Mouse (Mus musculus) intestine, postnatal 0 days (tissue): Measurements from ENCODE around the gene Mapk7. TPM values are rescaled to one million over a fixed set of nuclear protein-coding genes. Genes with fewer than 3 reads are reported as not detected.
A peak's percentile ranks its signal among the peaks of the same experiment; 100 is the strongest.

ENCODE experiments used
- ATAC-seq: fragments of 200-750 bp; cut with Nextera tagmentation; 2 replicates; pipeline ENCODE4 v1.8.0; 2017; ENCODE audit warnings: mild to moderate bottlenecking, moderate TSS enrichment, moderate library complexity
- H3K27ac ChIP-seq: fragments of 300-500 bp; sonication (generic); 2 replicates; pipeline ENCODE4 v1.5.1; 2014; ENCODE audit warnings: mild to moderate bottlenecking, low read depth, low read length, moderate library complexity
- H3K27me3 ChIP-seq: fragments of 300-500 bp; sonication (generic); replicated peaks from 2 replicates; pipeline ENCODE4 v1.6.1; 2014; ENCODE audit warnings: low read length, mixed read lengths; ENCODE audit not compliant: control insufficient read depth, insufficient read depth
- H3K36me3 ChIP-seq: fragments of 300-500 bp; sonication (generic); 2 replicates; pipeline ENCODE4 v1.6.1; 2014; ENCODE audit warnings: mild to moderate bottlenecking, moderate library complexity; ENCODE audit not compliant: control insufficient read depth, insufficient read depth
- H3K4me1 ChIP-seq: fragments of 300-500 bp; sonication (generic); replicated peaks from 2 replicates; pipeline ENCODE4 v1.6.1; 2014; ENCODE audit warnings: antibody characterized with exemption, low read length, mixed read lengths; ENCODE audit not compliant: control insufficient read depth, insufficient read depth
- H3K4me2 ChIP-seq: fragments of 300-500 bp; sonication (generic); replicated peaks from 2 replicates; pipeline ENCODE4 v1.6.1; 2014; ENCODE audit warnings: low read depth, mild to moderate bottlenecking, moderate library complexity
- H3K4me3 ChIP-seq: fragments of 300-500 bp; sonication (generic); 2 replicates; pipeline ENCODE4 v1.5.1; 2014; ENCODE audit warnings: low read depth, low read length
- H3K9ac ChIP-seq: fragments of 300-500 bp; sonication (generic); 2 replicates; pipeline ENCODE4 v1.6.1; 2014; ENCODE audit warnings: mild to moderate bottlenecking, low read depth, low read length
- H3K9me3 ChIP-seq: fragments of 300-500 bp; sonication (generic); 2 replicates; pipeline ENCODE4 v1.6.1; 2016; ENCODE audit warnings: mixed run types; ENCODE audit not compliant: control insufficient read depth
- CTCF ChIP-seq: sonication (generic); IDR thresholded peaks from 2 replicates; pipeline ENCODE4 v1.5.1; 2016; ENCODE audit warnings: low read depth, mild to moderate bottlenecking, control low read depth, antibody characterized with exemption, moderate library complexity
- WGBS: fragments of 180-500 bp; shearing (Covaris S2); extraction: QIAGEN DNeasy Blood & Tissue Kit; methylation state at CpG from one replicate; pipeline ENCODE4 v1.1.7; 2014; 5-methylcytosine and 5-hydroxymethylcytosine counted together
- polyA plus RNA-seq: library from polyadenylated mRNA; unstranded; fragments of >200 nt; fragmentation: Nextera tagmentation; extraction: Ambion mirVana; gene quantifications from 2 replicates; pipeline ENCODE4 v1.2.1, GENCODE M21; 2015

Mapk7 gene
- polyA plus RNA-seq, 1 experiment from 2014 or later: 14.5 TPM

- Histone ChIP-seq H3K27me3 (no peaks in the 10 kb centered on the region), H3K9me3 (no peaks in the 10 kb centered on the region), H3K9ac (no peak overlapping the region), H3K4me1 (no peaks in the 10 kb centered on the region), H3K4me2 (peak overlapping the region; percentile 51), H3K4me3 (no peak overlapping the region), H3K36me3 (no peaks in the 10 kb centered on the region), H3K27ac (no peak overlapping the region)
- no peak for TF ChIP-seq CTCF
- 29% methylated on average over 12 of the region's 12 CpGs for WGBS
- no peak for ATAC-seq
These were observed 17.3 kb downstream of the Mapk7 start for GRCm38 (mm10) chr11:61476786-61477382.

GRCm38 (mm10) chr11:61473630-61474029 lies 20.6 kb downstream of the Mapk7 start:
- H3K4me1 ChIP-seq: no peaks in the 10 kb centered on the region
- H3K4me2 ChIP-seq: no peak overlapping the region
- no peaks in the 10 kb centered on the region for H3K36me3 ChIP-seq
- ATAC-seq: no peak
- H3K9me3 ChIP-seq: no peaks in the 10 kb centered on the region
- no peak for TF ChIP-seq CTCF
- H3K27ac ChIP-seq: no peak overlapping the region
- 59% methylated on average over 4 of the region's 4 CpGs for WGBS
- no peak overlapping the region for H3K9ac ChIP-seq
- H3K27me3 ChIP-seq: no peaks in the 10 kb centered on the region
- H3K4me3 ChIP-seq: no peak overlapping the region

- no peaks in the 10 kb centered on the region for H3K9me3 ChIP-seq
- H3K27me3 ChIP-seq: no peaks in the 10 kb centered on the region
- H3K27ac ChIP-seq: no peak overlapping the region
- no peak overlapping the region for H3K9ac ChIP-seq
- no peak for TF ChIP-seq CTCF
- H3K4me1 ChIP-seq: no peaks in the 10 kb centered on the region
- H3K4me2 ChIP-seq: no peak overlapping the region
- H3K36me3 ChIP-seq: no peaks in the 10 kb centered on the region
- no peak for ATAC-seq
- no peak overlapping the region for H3K4me3 ChIP-seq
These were observed 23.3 kb downstream of the Mapk7 start for GRCm38 (mm10) chr11:61470880-61471279.

GRCm38 (mm10) chr11:61469317-61469917 lies 24.8 kb downstream of the Mapk7 start:
- no peak overlapping the region for H3K9ac ChIP-seq
- no peaks in the 10 kb centered on the region for H3K9me3 ChIP-seq
- H3K4me2 ChIP-seq: no peak overlapping the region
- no peaks in the 10 kb centered on the region for H3K27me3 ChIP-seq
- ATAC-seq: peak; percentile 33; the same call in 1 of the 2 replicates
- 38% methylated on average over 7 of the region's 7 CpGs for WGBS
- no peaks in the 10 kb centered on the region for H3K4me1 ChIP-seq
- H3K4me3 ChIP-seq: no peak overlapping the region
- no peak for TF ChIP-seq CTCF
- no peak overlapping the region for H3K27ac ChIP-seq
- H3K36me3 ChIP-seq: no peaks in the 10 kb centered on the region

GRCm38 (mm10) chr11:61468534-61468933 lies 25.7 kb downstream of the Mapk7 start:
- H3K27ac ChIP-seq: no peak overlapping the region
- 83% methylated on average over 4 of the region's 4 CpGs for WGBS
- no peaks in the 10 kb centered on the region for H3K9me3 ChIP-seq

GRCm38 (mm10) chr11:61465422-61465821 lies 28.8 kb downstream of the Mapk7 start:
- no peak for ATAC-seq

More at GRCm38 (mm10) chr11:61468534-61468933, 25.7 kb downstream of the Mapk7 start:
- no peak overlapping the region for H3K4me3 ChIP-seq
- no peaks in the 10 kb centered on the region for H3K27me3 ChIP-seq
- no peak overlapping the region for H3K4me2 ChIP-seq
- H3K9ac ChIP-seq: no peak overlapping the region
- no peaks in the 10 kb centered on the region for H3K36me3 ChIP-seq
- no peaks in the 10 kb centered on the region for H3K4me1 ChIP-seq
- TF ChIP-seq CTCF: no peak
- ATAC-seq: no peak

More at GRCm38 (mm10) chr11:61465422-61465821, 28.8 kb downstream of the Mapk7 start:
- TF ChIP-seq CTCF: no peak
- no peak overlapping the region for H3K4me2 ChIP-seq
- no peaks in the 10 kb centered on the region for H3K36me3 ChIP-seq
- H3K4me1 ChIP-seq: no peaks in the 10 kb centered on the region
- 55% methylated on average over 4 of the region's 4 CpGs for WGBS
- no peaks in the 10 kb centered on the region for H3K9me3 ChIP-seq
- no peak overlapping the region for H3K4me3 ChIP-seq
- no peaks in the 10 kb centered on the region for H3K27me3 ChIP-seq
- no peak overlapping the region for H3K27ac ChIP-seq
- H3K9ac ChIP-seq: no peak overlapping the region
